Mouse (Mus musculus): ENCODE results near the gene Dnah1. TPM values are rescaled to one million over a fixed set of nuclear protein-coding genes. Genes with fewer than 3 reads are reported as not detected.

The Dnah1 gene
- total RNA-seq, 2 experiments from 2014 or later, result 4.4 TPM

GRCm38 (mm10) chr14:31240528-31240927 is 83.2 kb downstream of the Dnah1 start:
- DNase-seq (ENCODE audit: extremely low spot score in 1 of 2, low spot score in 1 of 2), result no peak

- no peak for DNase-seq (ENCODE audit: extremely low spot score in 1 of 2, low spot score in 1 of 2)
Observed at GRCm38 (mm10) chr14:31237101-31237882, 86.4 kb downstream of the Dnah1 start.

- DNase-seq (ENCODE audit: extremely low spot score in 1 of 2, low spot score in 1 of 2), result peak; percentile 70 to 93
Observed at GRCm38 (mm10) chr14:31233996-31234591, 89.6 kb downstream of the Dnah1 start.

GRCm38 (mm10) chr14:31233070-31233995 is 90.4 kb downstream of the Dnah1 start:
- DNase-seq (ENCODE audit: extremely low spot score in 1 of 2, low spot score in 1 of 2), result no peak

GRCm38 (mm10) chr14:31232404-31233069 is 91.2 kb downstream of the Dnah1 start:
- DNase-seq (ENCODE audit: extremely low spot score in 1 of 2, low spot score in 1 of 2), result no peak

- DNase-seq (ENCODE audit: extremely low spot score in 1 of 2, low spot score in 1 of 2), result no peak
Observed at GRCm38 (mm10) chr14:31230442-31230841, 93.3 kb downstream of the Dnah1 start.

- no peak for DNase-seq (ENCODE audit: extremely low spot score in 1 of 2, low spot score in 1 of 2)
Observed at GRCm38 (mm10) chr14:31228234-31228633, 95.5 kb downstream of the Dnah1 start.

- DNase-seq (ENCODE audit: extremely low spot score in 1 of 2, low spot score in 1 of 2), result no peak
Observed at GRCm38 (mm10) chr14:31226978-31227377, 96.7 kb downstream of the Dnah1 start.

- DNase-seq (ENCODE audit: extremely low spot score in 1 of 2, low spot score in 1 of 2), result no peak
Observed at GRCm38 (mm10) chr14:31217666-31218065, 106.0 kb downstream of the Dnah1 start, which contains the start of gene Sema3g. Gene Sema3g (plus strand): TSS chr14:31217860.

- DNase-seq (ENCODE audit: extremely low spot score in 1 of 2, low spot score in 1 of 2), result no peak
Observed at GRCm38 (mm10) chr14:31216846-31217245, 106.8 kb downstream of the Dnah1 start, which contains the start of gene Nisch. Gene Nisch (minus strand): TSS chr14:31216946.

- peak; percentile 31 to 60 for DNase-seq (ENCODE audit: extremely low spot score in 1 of 2, low spot score in 1 of 2)
Observed at GRCm38 (mm10) chr14:31215157-31216002, 108.3 kb downstream of the Dnah1 start.

- DNase-seq (ENCODE audit: extremely low spot score in 1 of 2, low spot score in 1 of 2), result no peak
Observed at GRCm38 (mm10) chr14:31214684-31215083, 109.0 kb downstream of the Dnah1 start.

- no peak for DNase-seq (ENCODE audit: extremely low spot score in 1 of 2, low spot score in 1 of 2)
Observed at GRCm38 (mm10) chr14:31213868-31214267, 109.8 kb downstream of the Dnah1 start.

- no peak for DNase-seq (ENCODE audit: extremely low spot score in 1 of 2, low spot score in 1 of 2)
Observed at GRCm38 (mm10) chr14:31212499-31212898, 111.2 kb downstream of the Dnah1 start.

GRCm38 (mm10) chr14:31211854-31212253 is 111.8 kb downstream of the Dnah1 start:
- no peak for DNase-seq (ENCODE audit: extremely low spot score in 1 of 2, low spot score in 1 of 2)

Data from layer of hippocampus, postnatal 25 days (tissue).